Mouse (Mus musculus) kidney, adult 2 months (tissue): Measurements from ENCODE around the gene Pbx3.

Source experiments
- CTCF ChIP-seq: fragments of 200-500 bp; conservative IDR thresholded peaks from 2 replicates; pipeline ENCODE4 v1.5.1; 2011; ENCODE audit warnings: low read depth, mild to moderate bottlenecking, control low read depth, low read length, moderate library complexity, mixed read lengths; ENCODE audit not compliant: insufficient read depth, insufficient read length
- POLR2A ChIP-seq: fragments of 200-500 bp; IDR thresholded peaks from one replicate; pipeline ENCODE4 v1.6.1; 2011; ENCODE audit warnings: low read depth, low read length, control low read depth

DNA sequence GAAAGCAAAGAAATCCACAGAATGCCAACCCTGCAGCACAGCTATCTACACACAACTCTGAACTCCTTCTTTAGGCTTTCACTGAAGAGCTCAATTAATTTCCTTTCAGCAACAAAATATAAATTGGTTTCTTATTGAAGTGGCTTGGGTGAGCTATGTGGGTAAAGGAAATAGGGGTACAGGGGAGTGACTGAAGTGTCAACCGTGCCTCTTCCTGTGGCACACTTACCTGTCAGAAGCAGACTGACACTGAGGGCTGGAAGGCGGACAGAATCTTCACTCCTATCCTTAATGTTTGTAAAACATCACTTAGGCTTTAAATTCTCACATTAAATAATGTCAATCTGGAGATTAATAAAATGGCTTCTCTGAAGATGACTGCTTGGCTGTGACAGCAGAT, 168.6 kb downstream of the Pbx3 start:
- TF ChIP-seq CTCF = no peak
- no peak for TF ChIP-seq POLR2A
